Mouse (Mus musculus) urinary bladder, postnatal 4 days (tissue): Measurements from ENCODE around the gene Pycard.
A peak's percentile ranks its signal among the peaks of the same experiment; 100 is the strongest.
"Not testable (repeated sequence)": the region's sequence is repeated elsewhere in the genome, so short reads cannot be mapped to it uniquely, and the experiment has no call there.

Experiments used
- DNase-seq, 2 experiments: peaks; one replicate each; pipeline ENCODE4 v3.0.0; 2021 to 2022; ENCODE audit warnings: low spot score in 2 of 2

Gene Pycard

DNA sequence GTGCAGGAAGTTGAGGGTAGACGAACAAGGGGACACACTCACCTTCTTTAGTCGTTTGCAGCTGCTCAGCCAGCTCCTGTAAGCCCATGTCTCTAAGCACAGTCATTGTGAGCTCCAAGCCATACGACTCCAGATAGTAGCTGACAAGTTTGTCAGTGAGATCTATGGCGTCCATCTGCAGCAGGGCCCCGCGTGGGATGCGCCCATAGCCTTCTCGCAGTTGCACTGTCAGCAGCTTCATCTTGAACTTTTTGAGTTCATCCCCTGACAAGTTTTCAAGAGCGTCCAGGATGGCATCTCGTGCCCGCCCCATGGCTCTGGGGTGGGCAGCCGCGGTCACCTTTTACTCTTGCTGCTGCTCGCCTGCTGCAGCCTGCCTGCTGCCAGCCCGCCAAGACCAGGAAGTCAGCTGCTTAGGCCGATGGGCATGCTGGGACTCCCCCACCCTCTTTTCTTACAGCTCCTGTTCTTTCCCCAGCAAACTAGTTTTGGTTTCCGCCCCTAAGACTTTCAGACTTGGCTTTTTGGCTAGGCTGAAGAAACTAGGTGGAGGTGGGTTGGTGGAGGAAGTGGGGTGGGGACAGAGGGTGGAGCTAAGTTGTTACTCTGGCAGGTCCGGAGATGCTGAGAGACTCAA is at the start of gene Pycard:
TSS of gene Pycard (minus strand) at position 527 of the 637 bp plus-strand sequence.
- DNase-seq: peak in 1 of 2 experiments; percentile 62

DNA sequence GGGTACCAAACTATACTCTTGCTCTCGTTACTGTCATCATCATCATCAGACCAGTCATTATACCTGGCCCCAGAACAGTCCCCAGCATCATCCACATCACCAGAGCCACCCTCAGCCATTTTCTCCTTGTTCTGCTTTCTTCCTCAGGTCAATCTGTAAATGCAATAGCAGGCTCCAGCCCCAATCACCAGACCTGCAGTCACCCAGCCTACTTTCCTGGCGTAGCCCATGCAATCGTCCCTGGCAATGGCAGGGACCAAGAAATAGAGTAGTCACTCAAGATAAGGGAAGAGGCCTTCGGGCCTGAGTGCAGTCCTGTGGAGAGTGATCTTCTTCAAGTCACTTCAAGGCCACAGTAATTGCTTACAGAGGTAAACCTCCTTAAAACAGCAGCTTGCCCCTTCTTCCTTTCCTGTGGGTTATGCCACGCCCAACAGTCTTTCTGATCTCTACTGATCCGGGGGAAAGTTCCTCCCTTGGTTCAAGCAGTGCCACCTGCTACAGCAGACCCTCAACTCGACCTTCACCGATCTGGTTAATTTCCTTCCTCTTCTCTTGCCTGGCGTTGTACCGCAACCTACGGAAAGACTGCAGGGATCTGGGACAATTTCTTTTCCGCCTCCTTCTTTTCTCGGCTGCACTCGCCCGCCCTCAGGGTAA is 48.6 kb upstream of the Pycard start:
- DNase-seq: not testable (repeated sequence)

- DNase-seq: no peak
These were observed 39.9 kb upstream of the Pycard start for GRCm38 (mm10) chr7:128033616-128034015.

DNA sequence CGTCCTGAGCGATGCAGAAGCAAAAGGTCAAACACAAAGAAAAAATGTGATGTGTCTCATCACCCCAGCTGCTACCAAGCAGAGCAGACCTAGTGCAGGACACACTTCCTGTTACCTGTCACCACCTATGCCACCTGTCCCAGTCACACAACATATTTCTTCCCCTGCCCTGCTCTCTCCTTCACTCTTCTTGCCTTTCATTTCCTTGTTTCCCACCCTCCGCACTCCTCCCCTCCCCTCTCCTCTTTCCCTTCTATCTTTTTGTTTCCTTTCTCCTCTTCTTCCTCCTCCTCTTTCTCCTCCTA is 39.3 kb upstream of the Pycard start:
- no peak for DNase-seq

GRCm38 (mm10) chr7:128032290-128032988 is 38.8 kb upstream of the Pycard start:
- no peak for DNase-seq

GRCm38 (mm10) chr7:128031403-128031976 is 37.8 kb upstream of the Pycard start:
- DNase-seq: no peak

DNA sequence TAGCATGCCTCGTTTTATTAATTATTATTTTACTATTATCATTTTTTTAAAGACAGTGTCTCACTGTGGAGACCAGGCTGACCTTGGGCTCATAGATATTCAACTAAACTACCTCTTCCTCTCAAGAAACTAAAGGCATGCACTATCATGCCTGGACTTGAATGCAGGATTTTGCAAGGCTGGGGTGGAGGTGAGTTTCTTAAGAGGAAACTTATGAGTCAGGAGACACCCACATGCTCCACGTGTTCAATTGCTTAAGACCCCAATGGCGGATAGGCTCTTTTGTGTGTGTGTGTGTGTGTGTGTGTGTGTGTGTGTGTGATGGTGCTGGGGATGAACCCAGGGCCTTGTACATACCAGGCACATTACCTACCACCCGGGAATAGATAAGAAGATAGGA is 31.7 kb upstream of the Pycard start:
- DNase-seq: no peak

- no peak for DNase-seq
These were observed 31.3 kb upstream of the Pycard start for GRCm38 (mm10) chr7:128024932-128025331.

DNA sequence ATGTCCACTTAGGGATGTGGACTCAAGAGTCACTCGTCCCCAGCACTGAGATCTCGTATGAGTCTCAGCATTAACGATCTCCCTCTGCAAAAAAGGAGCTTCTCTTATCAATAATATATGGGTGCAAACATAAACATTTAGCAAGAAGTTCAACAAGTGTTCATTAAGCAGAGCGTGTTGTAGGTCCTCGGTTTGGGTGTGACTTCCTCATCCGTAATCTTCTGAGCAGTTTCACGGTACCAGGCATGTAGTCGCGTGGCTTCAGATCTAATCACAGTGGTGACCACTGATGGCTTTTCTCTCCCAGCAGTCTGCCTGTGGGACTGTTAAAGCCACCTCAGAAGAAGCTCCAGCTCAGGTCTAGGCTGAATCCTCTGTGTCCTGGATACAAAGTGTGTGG is 30.7 kb upstream of the Pycard start:
- no peak for DNase-seq

GRCm38 (mm10) chr7:128023565-128023964 is 29.9 kb upstream of the Pycard start:
- no peak for DNase-seq

DNA sequence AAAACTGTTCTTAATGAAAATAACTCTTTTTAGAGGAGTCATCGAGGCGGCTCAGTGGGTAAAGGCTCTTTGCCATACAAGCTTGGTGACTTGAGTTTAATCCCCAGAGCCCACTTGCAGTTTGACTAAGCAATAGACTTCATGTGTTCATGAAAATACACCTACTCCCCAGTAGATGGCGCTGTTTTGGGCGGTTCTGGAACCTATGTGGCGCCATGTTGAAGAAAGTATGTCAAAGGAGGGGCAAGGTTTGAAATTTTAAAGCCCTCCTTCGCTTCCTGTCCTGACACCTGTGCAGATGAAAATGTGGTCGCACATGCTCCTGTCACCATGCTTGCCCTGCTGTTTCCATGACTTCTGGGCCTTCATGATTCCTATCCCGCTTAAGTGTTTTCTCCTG is 29.3 kb upstream of the Pycard start:
- DNase-seq: no peak

- no peak for DNase-seq
These were observed 25.5 kb upstream of the Pycard start for GRCm38 (mm10) chr7:128019187-128019586.

DNA sequence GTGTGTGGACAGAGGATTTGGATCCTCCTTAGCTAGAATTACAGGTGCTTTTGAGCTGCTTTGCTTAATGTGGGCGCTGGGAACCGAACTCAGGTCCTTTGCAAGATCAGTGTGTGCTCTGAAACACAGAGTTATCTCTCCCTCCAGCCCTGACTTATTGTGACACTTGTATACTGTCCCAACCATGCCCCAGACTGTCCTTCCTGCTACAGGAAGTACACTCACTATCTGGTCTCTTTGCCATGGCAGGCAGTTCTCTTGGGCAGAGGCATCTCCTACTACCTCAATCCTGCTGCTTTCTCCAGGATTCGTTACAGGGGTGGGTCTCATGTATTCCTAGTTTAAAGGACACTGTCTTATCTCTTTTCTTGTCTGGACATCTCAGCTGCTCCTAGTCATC is 24.6 kb upstream of the Pycard start:
- no peak for DNase-seq

DNA sequence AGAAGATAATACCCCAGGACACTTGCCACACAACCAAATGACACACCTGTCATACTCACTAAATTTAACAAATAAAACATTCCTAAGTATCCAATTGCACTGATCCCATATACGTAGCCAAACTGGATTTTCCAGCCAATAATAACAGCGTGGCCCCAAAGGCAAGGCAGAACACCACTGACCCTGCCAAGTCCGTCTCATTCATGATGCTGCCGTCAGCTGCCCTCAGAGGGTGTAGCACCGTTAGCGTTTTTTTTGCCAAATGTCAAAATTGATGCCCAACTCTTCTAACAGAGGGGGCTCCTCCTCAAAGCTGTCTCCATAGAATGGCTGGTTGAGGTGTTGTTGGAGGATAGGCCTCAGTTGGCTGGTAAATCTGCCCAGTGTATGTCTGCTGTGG is 23.0 kb upstream of the Pycard start:
- DNase-seq: no peak

DNA sequence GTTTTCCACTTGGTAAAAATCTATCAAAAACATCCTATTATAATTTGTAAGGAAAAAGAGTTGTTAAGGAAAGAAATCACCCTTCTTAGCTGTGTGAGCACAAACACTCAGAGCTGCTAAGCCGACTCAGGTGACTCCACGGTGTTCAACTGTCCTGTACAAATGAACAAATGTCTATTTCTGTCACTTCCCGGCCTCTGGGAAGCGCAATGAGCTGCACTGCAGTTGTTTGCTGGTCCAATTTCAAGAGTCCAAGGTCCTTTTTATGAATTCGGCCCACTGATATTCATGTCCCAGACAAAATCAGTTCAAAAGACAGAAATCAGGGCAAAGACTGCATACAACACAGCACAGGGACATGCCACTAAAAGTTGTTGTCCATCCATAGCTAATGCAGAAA is 22.5 kb upstream of the Pycard start:
- not testable (repeated sequence) for DNase-seq

- no peak for DNase-seq
These were observed 19.4 kb upstream of the Pycard start for GRCm38 (mm10) chr7:128013116-128013515.

DNA sequence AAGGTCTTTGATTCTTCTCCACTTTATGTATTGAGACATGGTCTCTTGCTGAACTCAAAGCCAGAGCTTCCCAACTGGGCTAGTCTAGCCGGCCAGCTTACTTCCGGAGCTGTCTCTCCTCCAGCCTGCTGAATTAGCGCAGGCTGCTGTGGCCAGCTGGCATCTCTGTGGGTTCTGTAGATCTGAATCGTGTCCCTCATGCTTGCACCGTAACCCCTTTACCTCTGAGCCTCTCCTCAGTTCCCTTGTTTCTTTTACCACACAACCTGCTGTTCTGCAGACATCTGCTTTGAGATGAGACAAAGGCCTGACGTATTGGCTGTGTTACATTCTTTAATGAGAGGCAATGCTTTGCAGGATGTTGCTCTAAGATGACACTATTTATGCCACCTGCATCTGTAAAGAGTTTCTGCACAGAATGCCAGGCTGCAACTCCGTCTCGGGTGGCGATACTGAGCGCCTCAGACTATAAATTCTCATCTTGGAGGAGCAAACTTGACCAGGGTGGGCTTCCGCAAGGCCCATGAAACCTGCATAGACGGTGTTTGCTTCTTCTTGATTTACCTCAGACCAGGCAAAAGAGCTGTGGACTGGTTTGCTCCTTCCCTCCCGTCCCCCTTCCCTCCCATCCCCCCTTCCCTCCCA is 18.6 kb upstream of the Pycard start:
- no peak for DNase-seq

- no peak for DNase-seq
These were observed 16.2 kb upstream of the Pycard start for GRCm38 (mm10) chr7:128009715-128010340.

GRCm38 (mm10) chr7:128006193-128006592 is 12.5 kb upstream of the Pycard start:
- no peak for DNase-seq

DNA sequence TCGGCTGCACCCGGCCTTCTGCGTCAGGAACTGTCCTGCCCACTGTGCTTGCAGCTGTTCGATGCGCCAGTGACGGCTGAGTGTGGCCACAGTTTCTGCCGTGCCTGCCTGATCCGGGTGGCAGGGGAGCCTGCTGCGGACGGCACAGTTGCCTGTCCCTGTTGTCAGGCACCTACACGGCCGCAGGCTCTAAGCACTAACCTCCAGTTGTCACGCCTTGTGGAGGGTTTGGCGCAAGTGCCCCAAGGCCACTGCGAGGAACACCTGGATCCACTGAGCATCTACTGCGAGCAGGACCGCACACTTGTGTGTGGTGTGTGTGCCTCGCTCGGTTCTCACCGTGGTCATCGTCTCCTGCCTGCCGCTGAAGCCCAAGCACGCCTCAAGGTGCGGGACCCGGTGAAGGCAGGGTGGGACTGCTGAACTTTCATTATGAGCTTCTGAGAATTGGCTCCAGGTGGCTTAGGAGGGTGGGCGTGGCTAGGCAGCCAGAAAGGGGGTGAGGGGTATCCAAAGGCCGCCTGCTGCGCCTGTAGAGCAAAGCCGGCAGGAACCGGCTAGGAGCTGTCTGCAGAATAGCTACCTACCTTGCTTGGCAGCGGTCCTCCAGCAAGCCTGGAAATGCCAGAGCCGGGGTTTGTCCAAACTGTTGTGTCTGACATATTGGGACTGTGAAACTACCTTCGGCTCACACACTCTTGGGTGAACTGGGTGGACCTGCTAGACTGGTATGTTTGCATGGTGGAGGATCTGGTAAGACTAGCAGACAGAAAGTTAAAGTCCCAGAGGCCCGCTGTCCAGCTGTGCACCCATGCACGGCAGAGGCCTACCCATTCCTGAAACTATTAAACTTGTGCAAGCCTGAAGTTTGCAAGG is 11.1 kb upstream of the Pycard start:
- peak; percentile 50 to 66 for DNase-seq

DNA sequence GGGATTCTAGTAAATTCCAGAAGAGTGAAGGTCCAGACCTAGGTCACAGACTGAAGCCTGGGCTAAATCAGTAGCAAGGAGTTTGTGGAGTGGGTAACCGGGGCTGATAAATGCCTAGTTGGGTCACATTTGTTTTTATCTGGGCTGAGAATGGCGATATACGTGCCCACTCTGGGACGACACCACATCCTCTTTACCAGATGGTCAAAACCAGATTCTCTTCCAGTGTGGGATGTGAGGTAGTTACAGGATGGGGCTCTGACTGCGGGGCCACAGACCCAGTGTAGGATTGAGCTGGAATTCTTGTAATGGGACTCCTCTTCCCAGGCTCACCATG is 10.5 kb upstream of the Pycard start:
- no peak for DNase-seq
